Mouse (Mus musculus): ENCODE measurements around the gene Hoxd9. TPM values are rescaled to one million over a fixed set of nuclear protein-coding genes. Genes with fewer than 3 reads are reported as not detected.

The Hoxd9 gene
- not detected in 2 replicates for polyA plus RNA-seq (2014; fragmentation: Nextera tagmentation; extraction: Ambion mirVana)

DNA sequence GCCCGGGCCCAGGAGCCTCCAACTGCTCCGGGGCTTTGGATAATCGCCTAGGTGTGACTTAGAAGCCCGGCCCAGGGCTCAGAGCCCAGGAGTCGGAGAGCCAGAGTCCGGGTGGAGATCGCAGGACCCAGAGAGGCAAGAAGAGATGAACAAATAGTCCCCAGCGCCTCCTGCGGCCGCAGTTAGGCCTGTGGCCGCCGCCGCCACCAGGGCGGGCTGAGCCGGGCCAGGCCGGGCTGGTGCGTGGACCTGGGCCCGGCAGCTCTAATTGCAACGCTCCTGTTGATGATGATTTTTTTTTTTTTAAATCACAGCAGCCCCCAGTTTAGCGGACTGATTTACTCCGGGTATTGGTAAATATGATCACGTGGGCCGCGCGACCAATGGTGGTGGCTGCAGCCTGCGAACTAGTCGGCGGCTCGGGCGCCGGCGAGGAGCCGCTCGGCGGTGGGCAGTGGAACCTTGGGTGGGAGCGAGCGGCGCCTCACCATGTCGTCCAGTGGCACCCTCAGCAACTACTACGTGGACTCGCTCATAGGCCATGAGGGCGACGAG, at the start of gene Hoxd9:
Gene Hoxd9, plus strand, starts transcription at position 161 of the 555 bp plus-strand sequence.
- Histone ChIP-seq H3K27ac (ENCODE audit: low read depth, low read length) (no peak within 1 kb of the TSS), H3K36me3 (ENCODE audit: control insufficient read depth, insufficient read depth, low read length) (no peaks in the 10 kb centered on the region), H3K9me3 (replicated peaks; ENCODE audit: control insufficient read depth, low read length) (no peaks in the 10 kb centered on the region), H3K4me2 (ENCODE audit: low read length) (peak within 1 kb of the TSS; percentile 48), H3K27me3 (replicated peaks; ENCODE audit: control insufficient read depth, insufficient read depth, low read length) (peaks cover 98% of the 10 kb centered on the region), H3K4me3 (ENCODE audit: low read depth, low read length) (peak within 1 kb of the TSS; percentile 23), H3K4me1 (ENCODE audit: control insufficient read depth, insufficient read depth, low read length) (peaks cover 8% of the 10 kb centered on the region; the same call in 1 of the 2 replicates), H3K9ac (ENCODE audit: low read length) (no peak within 1 kb of the TSS)
- WGBS = under 1% methylated on average over 43 of the region's 43 CpGs
- ATAC-seq (peak; percentile 71), DNase-seq (ENCODE audit: low spot score) (no peak)

GRCm38 (mm10) chr2:74652996-74653340, 44.6 kb upstream of the Hoxd9 start:
- DNase-seq (ENCODE audit: low spot score) (no peak), ATAC-seq (no peak)
- 43% methylated on average over 2 of the region's 2 CpGs for WGBS
- no peaks in the 10 kb centered on the region; the same call in 1 of the 2 replicates for H3K4me1 ChIP-seq (ENCODE audit: control insufficient read depth, insufficient read depth, low read length)
- H3K9ac ChIP-seq (ENCODE audit: low read length) = no peak overlapping the region
- H3K27ac ChIP-seq (ENCODE audit: low read depth, low read length) = no peak overlapping the region
- H3K9me3 ChIP-seq (replicated peaks; ENCODE audit: control insufficient read depth, low read length) = no peaks in the 10 kb centered on the region
- no peak overlapping the region for H3K4me3 ChIP-seq (ENCODE audit: low read depth, low read length)
- H3K27me3 ChIP-seq (replicated peaks; ENCODE audit: control insufficient read depth, insufficient read depth, low read length) = peaks cover 79% of the 10 kb centered on the region
- H3K36me3 ChIP-seq (ENCODE audit: control insufficient read depth, insufficient read depth, low read length) = no peaks in the 10 kb centered on the region
- no peak overlapping the region for H3K4me2 ChIP-seq (ENCODE audit: low read length)

- no peak overlapping the region for H3K4me3 ChIP-seq (ENCODE audit: low read depth, low read length)
- no peak overlapping the region for H3K27ac ChIP-seq (ENCODE audit: low read depth, low read length)
- H3K36me3 ChIP-seq (ENCODE audit: control insufficient read depth, insufficient read depth, low read length) = no peaks in the 10 kb centered on the region
- no peak overlapping the region for H3K4me2 ChIP-seq (ENCODE audit: low read length)
- H3K4me1 ChIP-seq (ENCODE audit: control insufficient read depth, insufficient read depth, low read length) = no peaks in the 10 kb centered on the region; the same call in 1 of the 2 replicates
- ATAC-seq (no peak), DNase-seq (ENCODE audit: low spot score) (no peak)
- 9% methylated on average over 17 of the region's 17 CpGs for WGBS
- H3K9ac ChIP-seq (ENCODE audit: low read length) = no peak overlapping the region
- H3K27me3 ChIP-seq (replicated peaks; ENCODE audit: control insufficient read depth, insufficient read depth, low read length) = peaks cover 74% of the 10 kb centered on the region
- H3K9me3 ChIP-seq (replicated peaks; ENCODE audit: control insufficient read depth, low read length) = no peaks in the 10 kb centered on the region
These were observed 43.6 kb upstream of the Hoxd9 start for GRCm38 (mm10) chr2:74653781-74654535.

- H3K9me3 ChIP-seq (replicated peaks; ENCODE audit: control insufficient read depth, low read length) = no peaks in the 10 kb centered on the region
- no peak overlapping the region for H3K4me2 ChIP-seq (ENCODE audit: low read length)
- no peak overlapping the region for H3K9ac ChIP-seq (ENCODE audit: low read length)
- DNase-seq (ENCODE audit: low spot score) = no peak
- WGBS = 2% methylated on average over 20 of the region's 20 CpGs
- H3K36me3 ChIP-seq (ENCODE audit: control insufficient read depth, insufficient read depth, low read length) = no peaks in the 10 kb centered on the region
- H3K27me3 ChIP-seq (replicated peaks; ENCODE audit: control insufficient read depth, insufficient read depth, low read length) = peaks cover 65% of the 10 kb centered on the region
- peak overlapping the region; percentile 21; the same call in 1 of the 2 replicates for H3K4me3 ChIP-seq (ENCODE audit: low read depth, low read length)
- no peak overlapping the region for H3K27ac ChIP-seq (ENCODE audit: low read depth, low read length)
- 0 out of 2 replicates have a peak, but pooled peaks have one; percentile 4 for ATAC-seq
- no peaks in the 10 kb centered on the region; the same call in 1 of the 2 replicates for H3K4me1 ChIP-seq (ENCODE audit: control insufficient read depth, insufficient read depth, low read length)
These were observed 42.6 kb upstream of the Hoxd9 start for GRCm38 (mm10) chr2:74654743-74655419.

DNA sequence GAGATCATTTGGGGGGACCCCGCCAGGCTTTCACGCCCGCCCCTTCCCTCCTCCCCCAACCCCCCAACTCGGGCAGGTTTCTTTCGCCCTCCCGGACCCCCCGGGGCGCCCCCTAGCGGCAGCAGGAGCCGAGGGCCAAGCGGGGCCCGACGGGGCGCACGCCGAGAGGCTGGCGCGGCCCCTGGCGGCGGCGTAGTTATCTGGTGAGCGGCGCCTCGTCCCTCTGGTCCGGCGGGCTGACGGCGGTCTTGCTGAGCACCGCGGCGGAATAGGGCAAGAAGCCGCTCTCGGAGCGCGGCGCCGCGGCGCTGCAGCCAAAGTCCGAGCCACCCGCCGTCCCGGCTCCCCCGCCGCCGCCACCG, 42.1 kb upstream of the Hoxd9 start:
- Histone ChIP-seq H3K9ac (ENCODE audit: low read length) (no peak overlapping the region), H3K27ac (ENCODE audit: low read depth, low read length) (no peak overlapping the region), H3K36me3 (ENCODE audit: control insufficient read depth, insufficient read depth, low read length) (no peaks in the 10 kb centered on the region), H3K4me2 (ENCODE audit: low read length) (peak overlapping the region; percentile 46), H3K27me3 (replicated peaks; ENCODE audit: control insufficient read depth, insufficient read depth, low read length) (peaks cover 62% of the 10 kb centered on the region), H3K4me1 (ENCODE audit: control insufficient read depth, insufficient read depth, low read length) (no peaks in the 10 kb centered on the region; the same call in 1 of the 2 replicates), H3K4me3 (ENCODE audit: low read depth, low read length) (peak overlapping the region; percentile 21), H3K9me3 (replicated peaks; ENCODE audit: control insufficient read depth, low read length) (no peaks in the 10 kb centered on the region)
- ATAC-seq (peak; percentile 49; the same call in 1 of the 2 replicates), DNase-seq (ENCODE audit: low spot score) (peak; percentile 27)
- WGBS = 1% methylated on average over 38 of the region's 47 CpGs

DNA sequence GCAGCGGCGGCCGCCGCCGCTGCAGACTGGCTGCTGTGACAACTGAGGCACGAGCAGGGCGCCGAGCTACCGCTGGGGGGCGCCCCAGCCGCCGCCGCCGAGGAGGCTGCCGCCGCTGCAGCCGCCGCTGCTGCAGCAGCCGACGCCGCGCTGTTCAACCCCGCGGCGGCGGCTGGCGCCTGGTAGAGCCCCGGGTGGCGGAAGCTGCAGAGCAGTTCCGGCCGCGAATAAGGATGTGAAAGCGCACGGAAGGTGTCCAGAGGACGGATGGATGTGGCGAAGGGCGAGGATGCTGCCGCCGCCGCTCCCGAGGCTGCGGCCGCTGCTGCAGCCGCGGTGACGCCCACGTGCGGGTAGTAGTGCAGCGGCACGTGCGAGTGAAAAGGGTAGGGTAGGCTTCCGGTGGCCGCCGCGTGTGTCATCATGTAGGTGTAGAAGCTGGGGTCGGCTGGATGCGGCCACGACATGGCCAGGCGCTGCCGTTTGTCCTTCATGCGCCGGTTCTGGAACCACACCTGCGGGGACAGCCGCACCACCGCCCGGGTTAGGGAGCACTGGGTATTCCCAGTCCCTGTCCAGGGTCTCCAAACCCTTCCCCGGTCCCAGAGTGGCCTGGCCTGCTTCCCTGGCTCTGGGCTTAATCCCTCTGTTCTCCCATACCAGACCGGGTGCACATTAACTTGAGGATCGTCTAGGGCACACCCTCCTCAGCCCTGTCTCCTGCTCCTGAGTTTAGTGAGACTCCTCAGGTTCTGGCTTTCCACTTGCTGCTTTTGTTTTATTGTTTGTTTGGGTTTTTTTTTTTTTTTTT, 41.5 kb upstream of the Hoxd9 start:
- Histone ChIP-seq H3K27ac (ENCODE audit: low read depth, low read length) (no peak overlapping the region), H3K9ac (ENCODE audit: low read length) (peak overlapping the region; percentile 13; the same call in 1 of the 2 replicates)

DNA sequence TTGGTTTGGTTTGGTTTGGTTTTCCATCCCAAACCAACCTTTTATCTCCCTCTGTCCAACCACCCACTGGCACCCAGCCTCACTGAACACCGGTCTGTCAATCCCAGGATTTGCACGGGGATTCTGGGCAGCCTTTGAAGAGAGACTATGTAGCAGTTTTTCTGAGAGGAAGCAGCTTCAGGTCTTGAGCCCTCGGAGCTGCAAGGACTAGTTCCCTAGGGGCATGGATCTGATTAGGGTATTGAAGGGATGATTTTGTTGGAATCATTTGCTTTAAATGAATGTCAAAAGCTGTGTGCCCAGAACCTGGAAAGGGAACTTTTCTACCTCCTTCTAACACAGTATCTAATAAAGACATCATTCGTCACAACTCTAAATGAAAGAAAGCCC, 40.9 kb upstream of the Hoxd9 start:
- Histone ChIP-seq H3K4me2 (ENCODE audit: low read length) (no peak overlapping the region), H3K36me3 (ENCODE audit: control insufficient read depth, insufficient read depth, low read length) (no peaks in the 10 kb centered on the region), H3K4me1 (ENCODE audit: control insufficient read depth, insufficient read depth, low read length) (no peaks in the 10 kb centered on the region; the same call in 1 of the 2 replicates), H3K27ac (ENCODE audit: low read depth, low read length) (no peak overlapping the region), H3K27me3 (replicated peaks; ENCODE audit: control insufficient read depth, insufficient read depth, low read length) (peaks cover 64% of the 10 kb centered on the region), H3K9ac (ENCODE audit: low read length) (no peak overlapping the region), H3K4me3 (ENCODE audit: low read depth, low read length) (no peak overlapping the region), H3K9me3 (replicated peaks; ENCODE audit: control insufficient read depth, low read length) (no peaks in the 10 kb centered on the region)
- ATAC-seq (no peak), DNase-seq (ENCODE audit: low spot score) (no peak)
- 2% methylated on average over 4 of the region's 4 CpGs for WGBS

More for the DNA sequence above, 41.5 kb upstream of the Hoxd9 start:
- peak; percentile 35; the same call in 1 of the 2 replicates for ATAC-seq
- no peak for DNase-seq (ENCODE audit: low spot score)
- Histone ChIP-seq H3K4me3 (ENCODE audit: low read depth, low read length) (peak overlapping the region; percentile 21), H3K9me3 (replicated peaks; ENCODE audit: control insufficient read depth, low read length) (no peaks in the 10 kb centered on the region), H3K36me3 (ENCODE audit: control insufficient read depth, insufficient read depth, low read length) (no peaks in the 10 kb centered on the region), H3K27me3 (replicated peaks; ENCODE audit: control insufficient read depth, insufficient read depth, low read length) (peaks cover 62% of the 10 kb centered on the region), H3K4me1 (ENCODE audit: control insufficient read depth, insufficient read depth, low read length) (no peaks in the 10 kb centered on the region; the same call in 1 of the 2 replicates), H3K4me2 (ENCODE audit: low read length) (peak overlapping the region; percentile 46)
- WGBS = 1% methylated on average over 60 of the region's 69 CpGs

DNA sequence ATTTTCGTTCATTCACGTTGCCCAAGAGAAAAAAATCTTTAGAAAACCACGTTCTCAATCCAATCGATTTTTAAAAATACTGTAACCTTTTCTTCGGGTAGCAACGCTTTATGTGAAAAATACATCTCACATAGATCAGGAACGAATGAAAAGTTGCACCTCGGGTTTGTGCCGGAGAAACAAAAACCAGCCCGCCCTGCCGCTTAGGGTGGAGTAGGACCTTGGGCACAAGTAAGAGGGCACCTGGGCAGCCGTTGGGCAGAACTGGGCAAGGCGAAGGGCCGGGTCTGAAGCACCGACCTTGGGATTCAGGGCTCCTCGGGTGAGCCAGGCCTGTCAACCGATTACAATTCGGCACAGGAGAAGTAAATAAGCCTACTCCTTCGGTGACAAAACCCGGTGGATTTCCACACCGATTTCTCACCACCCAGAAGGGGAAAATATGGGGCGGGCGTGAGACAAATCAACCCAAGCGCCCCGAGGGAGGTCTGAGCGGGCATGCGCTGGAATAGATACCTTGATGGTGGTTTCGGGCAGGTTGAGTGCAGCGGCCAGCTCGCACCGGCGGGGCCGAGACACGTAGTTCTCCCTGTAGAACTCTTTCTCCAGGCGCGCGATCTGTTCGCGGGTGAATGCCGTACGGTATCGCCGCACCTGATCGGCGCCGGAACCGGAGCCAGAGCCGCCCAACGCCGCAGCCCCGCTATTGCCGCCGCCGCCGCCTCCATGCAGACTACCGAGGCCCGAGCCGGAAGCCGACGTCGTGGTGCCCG, 40.1 kb upstream of the Hoxd9 start:
- H3K9ac ChIP-seq (ENCODE audit: low read length) = no peak overlapping the region
- no peak overlapping the region for H3K4me2 ChIP-seq (ENCODE audit: low read length)
- H3K4me3 ChIP-seq (ENCODE audit: low read depth, low read length) = no peak overlapping the region
- H3K27me3 ChIP-seq (replicated peaks; ENCODE audit: control insufficient read depth, insufficient read depth, low read length) = peaks cover 64% of the 10 kb centered on the region
- no peaks in the 10 kb centered on the region for H3K36me3 ChIP-seq (ENCODE audit: control insufficient read depth, insufficient read depth, low read length)
- ATAC-seq (no peak), DNase-seq (ENCODE audit: low spot score) (peak; percentile 31)
- no peaks in the 10 kb centered on the region for H3K9me3 ChIP-seq (replicated peaks; ENCODE audit: control insufficient read depth, low read length)
- no peak overlapping the region for H3K27ac ChIP-seq (ENCODE audit: low read depth, low read length)
- no peaks in the 10 kb centered on the region; the same call in 1 of the 2 replicates for H3K4me1 ChIP-seq (ENCODE audit: control insufficient read depth, insufficient read depth, low read length)
- 2% methylated on average over 62 of the region's 62 CpGs for WGBS
